Mouse (Mus musculus): Measurements from ENCODE around the gene Slc25a39. TPM values are rescaled to one million over a fixed set of nuclear protein-coding genes. Genes with fewer than 3 reads are reported as not detected.

Gene Slc25a39
- total RNA-seq (2021): 10 to 100 TPM; 61.2 to 62.0 TPM
- long read RNA-seq, experiment 1, transcript Slc25a39-201 (12 exons, 1,685 nt): major isoform, 57 of 60 reads
- long read RNA-seq, experiment 1, partial matches to known transcripts: 2 of 60 reads
- long read RNA-seq, experiment 1, other reads (novel, unspliced or antisense): 1 of 60 reads
- long read RNA-seq, experiment 2, transcript Slc25a39-201 (12 exons, 1,685 nt): major isoform, 42 of 44 reads
- long read RNA-seq, experiment 2, partial matches to known transcripts: 1 of 44 reads
- long read RNA-seq, experiment 2, other reads (novel, unspliced or antisense): 1 of 44 reads

DNA sequence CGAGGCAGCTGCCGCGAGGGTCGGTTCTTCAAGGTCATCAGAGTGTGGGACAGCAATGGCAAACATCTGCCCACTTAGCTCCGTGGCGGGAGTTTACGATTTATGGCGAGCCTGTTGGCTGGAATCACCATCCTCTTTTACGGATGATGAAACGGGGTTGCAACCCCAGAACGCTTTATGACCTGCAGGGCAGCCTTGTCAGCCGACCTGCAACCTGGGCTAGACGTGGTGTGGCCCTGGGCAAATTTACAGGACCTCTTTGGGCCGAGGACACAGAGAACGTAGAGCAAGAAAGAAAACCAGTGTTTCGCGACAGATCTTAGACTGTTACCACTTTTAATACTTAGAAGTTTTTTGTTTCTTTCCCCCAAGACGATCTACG is at the start of gene Slc25a39:
TSS of gene Slc25a39 (minus strand) at position 113 of the 382 bp plus-strand sequence.
- no peak for DNase-seq (ENCODE audit: low spot score)

DNA sequence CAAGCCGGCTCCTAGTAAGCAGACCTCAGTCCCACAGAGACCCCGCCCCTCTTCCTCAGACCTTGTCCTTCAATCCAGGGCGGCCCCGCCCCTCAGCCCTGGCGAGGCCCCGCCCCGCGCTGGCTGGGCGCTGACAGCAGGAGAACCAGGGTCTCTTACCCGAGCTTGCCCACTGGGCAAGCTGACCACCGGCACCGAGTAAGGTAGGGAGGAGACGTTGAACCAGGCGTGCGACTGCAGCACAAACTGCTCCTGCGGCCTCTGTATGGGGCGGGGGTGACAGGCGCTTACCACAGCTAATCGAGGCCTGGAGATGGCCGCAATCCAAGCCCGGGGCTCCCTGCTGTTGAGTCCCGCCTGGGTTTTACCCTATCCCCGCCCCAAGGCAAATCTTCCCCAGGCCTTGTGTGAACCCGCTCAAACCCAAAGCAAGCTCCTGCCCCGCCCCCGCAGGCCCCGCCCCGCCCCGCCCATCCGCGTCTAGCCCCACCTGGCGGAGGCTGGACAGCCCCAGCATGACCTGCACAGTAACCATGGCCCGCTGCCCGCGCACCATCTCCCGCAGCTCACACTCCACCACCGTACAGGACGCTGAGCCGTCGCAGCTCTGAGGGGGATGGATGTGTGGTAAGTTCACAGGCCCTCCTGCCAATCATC is 48.1 kb upstream of the Slc25a39 start:
- peak; percentile 51 for DNase-seq (ENCODE audit: low spot score)

DNA sequence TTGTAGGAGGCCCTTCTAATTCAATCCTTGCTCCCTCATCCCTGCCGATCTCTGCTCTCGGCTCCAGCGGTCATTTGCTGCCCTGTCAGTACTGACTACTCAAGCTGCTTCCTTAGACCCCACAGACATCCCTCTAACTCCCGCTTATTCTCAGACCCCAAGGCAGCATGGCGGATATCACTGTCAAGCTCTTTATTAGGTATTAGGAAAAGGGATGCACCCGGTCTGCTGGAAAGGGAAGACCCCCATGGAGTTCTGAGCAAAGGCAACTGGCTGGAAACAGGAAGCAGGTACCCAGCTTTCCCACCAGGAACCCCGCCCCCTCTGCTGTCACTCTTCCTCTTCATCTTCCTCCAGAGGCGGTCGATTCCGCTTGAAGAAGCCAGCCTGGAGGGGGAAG is 45.4 kb upstream of the Slc25a39 start:
- no peak for DNase-seq (ENCODE audit: low spot score)

GRCm38 (mm10) chr11:102449043-102450008 is 41.6 kb upstream of the Slc25a39 start:
- DNase-seq (ENCODE audit: low spot score): no peak

GRCm38 (mm10) chr11:102448327-102448726 is 40.6 kb upstream of the Slc25a39 start:
- DNase-seq (ENCODE audit: low spot score): no peak

DNA sequence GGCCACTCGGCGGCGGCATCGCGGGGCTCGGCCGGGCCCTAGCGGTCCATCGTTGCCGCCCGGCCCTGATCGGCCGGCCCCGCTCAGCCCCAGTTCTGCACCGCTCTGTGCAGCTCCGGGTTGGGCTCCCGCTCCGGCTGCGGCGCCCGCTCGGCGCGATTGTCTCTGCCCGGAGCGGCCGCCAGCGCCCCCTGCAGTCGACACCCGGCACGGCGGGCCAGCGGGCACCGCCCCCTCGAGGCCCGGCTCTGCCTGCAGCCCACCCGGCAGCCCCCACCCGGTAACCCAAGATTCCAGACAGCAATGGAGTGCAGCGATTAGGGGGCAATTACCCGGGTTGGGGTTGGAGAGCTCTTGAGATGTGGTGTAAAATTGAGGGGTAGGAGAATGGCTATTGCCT is 39.8 kb upstream of the Slc25a39 start, which contains the start of gene Fam171a2:
TSS of gene Fam171a2 (minus strand) at position 186 of the 400 bp plus-strand sequence.
- peak; percentile 43 for DNase-seq (ENCODE audit: low spot score)

DNA sequence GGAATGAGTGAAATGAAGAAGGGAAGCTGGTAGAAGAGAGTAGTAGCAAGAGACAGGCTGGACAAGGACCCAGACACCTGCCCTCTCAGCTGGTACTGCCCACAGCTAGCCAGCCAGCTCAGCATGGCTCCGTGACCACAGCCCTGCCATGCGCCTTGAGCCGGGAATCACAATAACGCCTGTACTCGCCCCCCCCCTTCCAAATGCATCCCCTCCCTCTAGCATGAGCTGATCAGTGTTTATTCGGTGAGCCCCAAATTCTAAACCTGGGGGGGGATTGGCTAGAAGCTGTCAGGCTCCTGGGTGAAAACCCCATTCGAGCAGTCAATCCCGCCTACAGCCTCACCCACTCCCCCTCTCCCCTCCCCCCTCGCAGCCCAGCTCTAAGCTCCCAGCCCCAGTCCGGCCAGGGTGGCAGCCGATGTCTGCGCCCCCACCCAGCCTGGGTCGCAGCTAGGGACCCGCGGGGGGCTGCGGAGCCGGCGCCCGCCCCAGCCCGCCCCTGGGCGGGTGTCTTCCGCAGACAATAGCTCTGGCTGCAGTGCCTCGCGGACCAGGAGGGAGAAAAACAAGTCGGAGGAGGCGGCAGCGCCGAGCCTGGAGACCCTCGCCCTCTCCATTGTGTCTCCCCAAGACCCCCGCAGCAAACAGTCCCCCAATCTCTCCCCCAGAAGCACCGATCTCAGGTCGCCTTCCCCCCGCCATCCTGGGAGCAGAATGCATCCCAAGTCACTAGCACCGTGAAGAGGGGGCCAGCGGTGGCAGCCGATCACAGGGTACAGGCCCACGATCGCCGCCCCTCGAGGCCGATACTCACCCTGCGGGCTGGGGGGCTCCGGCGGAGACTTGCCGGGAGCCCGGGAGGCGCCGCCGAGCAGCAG is 39.1 kb upstream of the Slc25a39 start:
- no peak for DNase-seq (ENCODE audit: low spot score)

DNA sequence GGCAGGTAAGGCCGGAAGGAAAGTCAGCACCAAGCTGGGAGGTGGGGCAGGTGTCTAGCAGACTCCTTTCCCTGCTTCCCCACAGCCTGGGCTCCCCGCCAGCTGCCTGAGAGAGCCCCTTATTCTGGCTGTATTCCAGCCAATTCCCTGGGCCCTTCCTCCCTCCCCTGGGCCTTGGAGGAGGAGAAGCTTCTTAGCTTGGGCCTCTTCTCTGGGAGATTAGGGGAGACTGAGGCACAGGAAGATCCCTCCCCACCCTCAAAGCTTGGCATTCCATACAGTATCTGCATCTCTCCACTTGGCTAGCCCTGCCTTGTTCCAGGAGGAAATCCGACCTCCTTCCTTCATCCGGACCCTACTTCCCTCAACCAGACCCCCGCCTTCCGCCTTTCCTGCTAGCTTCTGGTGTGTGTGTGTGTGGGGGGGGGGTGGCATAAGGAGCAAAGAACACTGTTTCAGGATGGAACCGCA is 38.2 kb upstream of the Slc25a39 start:
- DNase-seq (ENCODE audit: low spot score): no peak

DNA sequence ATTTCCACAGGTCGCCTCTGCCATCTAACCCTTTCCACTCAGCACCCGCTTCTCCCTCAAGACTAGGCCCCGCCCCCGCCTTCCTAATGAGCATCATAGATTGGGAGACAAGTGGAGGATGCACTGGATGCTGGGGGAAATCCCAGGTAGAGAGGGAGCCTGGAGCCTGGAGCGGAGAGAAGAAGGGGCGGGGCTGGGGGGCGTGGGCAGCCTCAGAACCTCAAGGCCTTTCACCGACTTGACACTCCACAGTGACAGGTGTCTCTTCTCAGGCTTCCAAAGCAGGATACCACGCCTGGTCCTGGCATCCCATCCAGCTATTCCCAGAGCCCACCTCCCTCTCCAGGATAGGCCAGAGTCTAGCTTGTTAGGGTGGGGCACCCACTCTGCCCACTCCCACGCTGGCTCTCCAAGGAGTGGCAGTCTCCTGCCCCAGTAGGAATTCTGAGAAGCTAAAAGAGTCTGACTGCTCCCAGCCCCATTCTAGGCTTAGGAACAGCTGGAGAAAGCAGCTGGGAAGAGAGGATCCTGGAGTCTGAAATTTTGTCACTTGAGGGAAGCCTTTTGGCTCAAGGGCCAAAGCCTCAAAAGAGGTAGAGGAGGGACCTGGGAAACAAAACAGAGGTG is 37.6 kb upstream of the Slc25a39 start:
- no peak for DNase-seq (ENCODE audit: low spot score)

DNA sequence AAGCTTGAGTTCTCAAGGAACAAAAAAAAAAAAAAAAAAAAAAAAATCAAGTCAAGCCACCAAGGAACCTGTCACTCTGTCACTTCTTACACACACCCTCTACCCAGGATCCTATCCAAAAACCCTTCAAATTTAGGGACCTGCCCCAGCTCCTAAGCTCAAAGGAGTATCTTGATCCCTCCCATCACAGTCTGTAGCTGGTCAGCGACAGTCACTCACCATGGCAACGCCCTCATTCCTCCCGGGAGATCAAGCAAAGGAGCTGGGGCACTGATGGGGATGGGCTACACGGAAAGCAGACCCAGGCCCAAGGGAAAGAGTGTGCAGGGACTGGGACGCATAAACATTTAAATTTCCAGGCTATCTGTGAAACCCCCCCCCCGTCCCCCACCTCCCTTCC is 37.0 kb upstream of the Slc25a39 start:
- no peak for DNase-seq (ENCODE audit: low spot score)

- DNase-seq (ENCODE audit: low spot score): no peak
Observed at GRCm38 (mm10) chr11:102444321-102444720, 36.6 kb upstream of the Slc25a39 start.

- no peak for DNase-seq (ENCODE audit: low spot score)
Observed at GRCm38 (mm10) chr11:102443740-102444139, 36.0 kb upstream of the Slc25a39 start.

DNA sequence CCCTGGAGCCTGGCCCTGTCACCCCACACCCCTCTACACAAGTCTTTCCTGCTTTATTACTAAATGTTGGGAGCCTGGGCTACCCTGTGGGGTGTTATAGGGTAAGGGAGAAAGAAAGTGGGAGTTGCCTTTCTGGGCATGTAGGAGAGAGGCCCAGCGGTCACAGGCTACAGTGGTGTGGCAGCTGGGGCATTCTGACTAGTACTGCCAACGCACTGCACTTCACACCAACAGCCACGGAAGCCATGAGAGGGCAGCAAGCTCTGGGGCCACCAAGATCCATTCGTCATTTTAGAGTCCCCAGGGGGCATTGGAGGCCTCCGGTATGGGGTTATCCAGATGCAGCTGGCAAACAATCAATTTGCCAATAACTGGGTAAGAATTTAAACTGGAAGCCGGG is 34.3 kb upstream of the Slc25a39 start:
- DNase-seq (ENCODE audit: low spot score): no peak

GRCm38 (mm10) chr11:102441434-102441833 is 33.7 kb upstream of the Slc25a39 start:
- DNase-seq (ENCODE audit: low spot score): no peak

GRCm38 (mm10) chr11:102440255-102440654 is 32.5 kb upstream of the Slc25a39 start:
- no peak for DNase-seq (ENCODE audit: low spot score)

- no peak for DNase-seq (ENCODE audit: low spot score)
Observed at GRCm38 (mm10) chr11:102439093-102440082, 31.6 kb upstream of the Slc25a39 start.

DNA sequence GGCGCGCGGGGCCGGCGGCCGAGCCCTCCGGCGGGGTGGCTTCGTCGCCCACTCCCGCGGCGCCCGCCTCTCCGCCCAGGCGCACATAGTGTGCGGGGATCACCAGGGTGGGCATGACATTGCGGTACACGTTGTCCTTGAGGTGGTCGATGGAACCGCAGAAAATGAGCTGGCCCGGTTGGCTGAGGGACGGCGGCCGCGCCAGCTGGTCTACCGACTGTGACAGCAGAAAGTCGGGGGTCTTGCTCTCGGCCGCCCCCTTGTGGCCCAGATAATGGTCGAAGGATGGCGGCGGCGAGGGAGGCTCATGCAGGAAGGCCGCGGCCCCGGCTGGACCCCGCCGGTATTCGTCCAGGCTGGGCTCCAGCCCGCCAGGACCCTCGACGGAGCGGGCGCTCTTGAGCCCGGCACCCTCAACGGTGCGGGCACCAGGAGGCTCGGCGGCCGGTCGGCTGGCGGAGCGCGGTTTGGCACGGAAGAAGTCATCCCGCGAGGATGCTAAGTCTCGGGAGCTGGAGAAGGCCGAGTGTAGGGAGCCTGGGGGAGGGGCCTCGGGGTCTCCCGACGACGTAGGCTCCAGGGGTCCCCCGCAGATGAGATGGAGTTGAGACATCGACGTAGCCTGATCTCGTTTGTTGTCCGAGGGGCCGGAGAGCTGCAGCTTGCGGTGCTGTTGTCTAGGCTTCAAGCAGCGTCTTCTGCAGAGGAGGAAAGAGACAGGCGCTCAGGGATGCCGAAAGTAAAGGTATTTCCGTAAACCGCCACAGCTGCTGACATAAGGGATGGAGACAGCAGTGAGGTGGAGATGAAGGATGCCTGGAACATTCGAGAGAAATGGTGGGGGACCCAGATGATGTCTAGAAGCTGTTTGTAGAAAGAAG is 30.7 kb upstream of the Slc25a39 start:
- peak; percentile 85 for DNase-seq (ENCODE audit: low spot score)
